Mouse (Mus musculus) lung, embryonic 15.5 days (tissue): Measurements from ENCODE around the gene Evc2. TPM values are rescaled to one million over a fixed set of nuclear protein-coding genes. Genes with fewer than 3 reads are reported as not detected.

Experiments
- ATAC-seq: fragments of 200-750 bp; cut with Nextera tagmentation; 2 replicates; pipeline ENCODE4 v1.8.0; 2017; ENCODE audit warnings: moderate number of reproducible peaks, borderline replicate concordance; ENCODE audit not compliant: low FRiP score, low TSS enrichment; ENCODE audit errors: extremely low read depth
- H3K27ac ChIP-seq: fragments of 300-500 bp; sonication (generic); 2 replicates; pipeline ENCODE4 v1.5.1; 2015; ENCODE audit warnings: moderate library complexity, mild to moderate bottlenecking, inconsistent platforms
- H3K27me3 ChIP-seq: fragments of 300-500 bp; sonication (generic); 2 replicates; pipeline ENCODE4 v1.6.1; 2015; ENCODE audit warnings: inconsistent platforms
- H3K36me3 ChIP-seq: fragments of 300-500 bp; sonication (generic); 2 replicates; pipeline ENCODE4 v1.6.1; 2015; ENCODE audit warnings: inconsistent platforms
- H3K4me1 ChIP-seq: fragments of 300-500 bp; sonication (generic); 2 replicates; pipeline ENCODE4 v1.6.1; 2015; ENCODE audit warnings: inconsistent platforms
- H3K4me2 ChIP-seq: fragments of 300-500 bp; sonication (generic); 2 replicates; pipeline ENCODE4 v1.6.1; 2015; ENCODE audit warnings: inconsistent platforms, mild to moderate bottlenecking, moderate library complexity
- H3K4me3 ChIP-seq: fragments of 300-500 bp; sonication (generic); 2 replicates; pipeline ENCODE4 v1.5.1; 2015; ENCODE audit warnings: mild to moderate bottlenecking, inconsistent platforms
- H3K9ac ChIP-seq: fragments of 300-500 bp; sonication (generic); 2 replicates; pipeline ENCODE4 v1.6.1; 2015; ENCODE audit warnings: inconsistent platforms
- H3K9me3 ChIP-seq: fragments of 300-500 bp; sonication (generic); 2 replicates; pipeline ENCODE4 v1.6.1; 2016; ENCODE audit warnings: inconsistent platforms
- WGBS: fragments of 180-500 bp; shearing (Covaris S2); methylation state at CpG from one replicate; pipeline ENCODE4 v1.1.7; 2015; 5-methylcytosine and 5-hydroxymethylcytosine counted together
- polyA plus RNA-seq: library from polyadenylated mRNA; unstranded; fragments of >200 nt; fragmentation: Nextera tagmentation; extraction: Ambion mirVana; gene quantifications from 2 replicates; pipeline ENCODE4 v1.2.1, GENCODE M21; 2015

Evc2 gene
- polyA plus RNA-seq, 1 experiment from 2014 or later, result 17.2 TPM

GRCm38 (mm10) chr5:37447546-37447945 lies 109.2 kb downstream of the Evc2 start:
- WGBS, result 72% methylated on average over 3 of the region's 3 CpGs

GRCm38 (mm10) chr5:37456590-37456989 lies 118.3 kb downstream of the Evc2 start:
- Histone ChIP-seq H3K27ac (no peak overlapping the region), H3K4me2 (no peak overlapping the region), H3K36me3 (no peaks in the 10 kb centered on the region), H3K9ac (no peak overlapping the region), H3K27me3 (no peaks in the 10 kb centered on the region), H3K4me3 (no peak overlapping the region), H3K4me1 (no peaks in the 10 kb centered on the region), H3K9me3 (no peaks in the 10 kb centered on the region)
- WGBS, result 74% methylated on average over 2 of the region's 2 CpGs
- no peak for ATAC-seq

More at GRCm38 (mm10) chr5:37447546-37447945, 109.2 kb downstream of the Evc2 start:
- ATAC-seq, result no peak
- H3K36me3 ChIP-seq, result no peaks in the 10 kb centered on the region
- H3K4me3 ChIP-seq, result no peak overlapping the region
- H3K9ac ChIP-seq, result no peak overlapping the region
- H3K27me3 ChIP-seq, result no peaks in the 10 kb centered on the region
- H3K4me2 ChIP-seq, result no peak overlapping the region
- H3K9me3 ChIP-seq, result no peaks in the 10 kb centered on the region
- no peaks in the 10 kb centered on the region for H3K4me1 ChIP-seq
- no peak overlapping the region for H3K27ac ChIP-seq

DNA sequence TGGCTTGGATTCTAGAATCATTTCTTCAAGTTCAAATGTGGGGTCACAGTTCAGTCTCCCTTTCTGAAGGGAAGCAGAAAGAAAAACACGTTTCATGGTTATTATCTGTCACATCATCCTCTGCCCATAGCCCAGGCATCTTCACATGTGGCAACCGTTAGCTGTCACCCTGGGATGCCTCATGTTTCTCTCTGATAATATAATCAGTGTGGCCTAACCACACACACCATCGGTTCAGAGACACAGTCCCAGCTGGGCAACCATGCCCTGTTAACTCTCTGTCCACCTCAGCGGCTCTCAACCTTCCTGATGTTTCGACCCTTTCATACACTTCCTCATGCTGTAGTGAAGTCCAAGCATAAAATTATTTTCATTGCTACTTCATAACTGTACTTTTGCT lies 118.9 kb downstream of the Evc2 start:
- Histone ChIP-seq H3K9ac (no peak overlapping the region), H3K4me1 (no peaks in the 10 kb centered on the region), H3K4me2 (no peak overlapping the region), H3K9me3 (no peaks in the 10 kb centered on the region), H3K27ac (no peak overlapping the region), H3K36me3 (no peaks in the 10 kb centered on the region), H3K4me3 (no peak overlapping the region), H3K27me3 (no peaks in the 10 kb centered on the region)
- 67% methylated on average over 5 of the region's 5 CpGs for WGBS
- no peak for ATAC-seq

DNA sequence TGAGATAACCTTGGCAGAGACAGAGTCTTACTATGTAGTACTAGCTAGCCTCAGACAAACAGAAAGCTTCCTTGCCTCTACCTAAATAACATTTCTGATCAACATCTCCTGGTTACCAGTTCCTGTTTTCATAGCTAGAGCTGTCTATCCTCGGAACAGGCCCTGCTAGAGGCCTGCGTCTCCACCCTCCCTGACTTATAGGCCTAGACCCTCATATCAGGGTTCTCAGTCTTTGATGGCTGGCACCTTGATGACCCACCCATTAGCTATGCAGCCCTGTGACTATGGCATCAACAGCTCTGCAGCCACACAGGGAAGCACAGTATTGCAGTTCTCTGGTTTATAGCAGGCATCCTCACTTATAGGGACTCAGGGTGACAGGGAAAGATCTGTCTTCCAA lies 119.5 kb downstream of the Evc2 start:
- no peak overlapping the region for H3K4me3 ChIP-seq
- no peaks in the 10 kb centered on the region for H3K9me3 ChIP-seq
- no peak overlapping the region for H3K27ac ChIP-seq
- H3K27me3 ChIP-seq, result no peaks in the 10 kb centered on the region
- H3K4me1 ChIP-seq, result no peaks in the 10 kb centered on the region
- ATAC-seq, result no peak
- 75% methylated on average over 2 of the region's 2 CpGs for WGBS
- H3K9ac ChIP-seq, result no peak overlapping the region
- no peaks in the 10 kb centered on the region for H3K36me3 ChIP-seq
- no peak overlapping the region for H3K4me2 ChIP-seq

DNA sequence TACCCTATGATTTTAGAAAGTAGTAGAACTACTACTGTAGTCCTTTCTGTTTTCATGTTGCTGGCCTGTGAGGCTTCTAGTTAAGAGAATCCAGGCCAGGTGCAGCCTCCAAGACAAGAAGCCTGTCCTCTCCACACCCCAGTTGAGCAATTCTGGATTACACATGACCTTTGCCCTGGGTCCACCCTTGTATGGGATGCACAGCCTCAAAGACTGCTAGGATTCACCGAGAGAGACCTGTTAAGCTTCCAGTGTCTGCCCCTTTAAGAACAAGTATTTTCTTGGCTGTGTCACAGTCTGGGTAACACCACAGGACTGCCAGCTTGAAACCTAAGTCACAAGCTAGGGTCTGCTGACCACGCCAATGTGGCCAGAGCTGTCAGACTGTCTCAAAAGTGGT lies 119.9 kb downstream of the Evc2 start:
- Histone ChIP-seq H3K9me3 (no peaks in the 10 kb centered on the region), H3K36me3 (no peaks in the 10 kb centered on the region), H3K4me1 (no peaks in the 10 kb centered on the region), H3K27ac (no peak overlapping the region), H3K9ac (no peak overlapping the region), H3K4me2 (no peak overlapping the region), H3K27me3 (no peaks in the 10 kb centered on the region), H3K4me3 (no peak overlapping the region)
- WGBS, result 59% methylated on average over 2 of the region's 2 CpGs
- no peak for ATAC-seq

- Histone ChIP-seq H3K4me2 (no peak overlapping the region), H3K9ac (no peak overlapping the region), H3K27ac (no peak overlapping the region), H3K4me3 (no peak overlapping the region), H3K36me3 (no peaks in the 10 kb centered on the region), H3K4me1 (no peaks in the 10 kb centered on the region), H3K9me3 (no peaks in the 10 kb centered on the region), H3K27me3 (no peaks in the 10 kb centered on the region)
- 87% methylated on average over 10 of the region's 10 CpGs for WGBS
- no peak for ATAC-seq
These were observed 127.2 kb downstream of the Evc2 start for GRCm38 (mm10) chr5:37465461-37465860.

DNA sequence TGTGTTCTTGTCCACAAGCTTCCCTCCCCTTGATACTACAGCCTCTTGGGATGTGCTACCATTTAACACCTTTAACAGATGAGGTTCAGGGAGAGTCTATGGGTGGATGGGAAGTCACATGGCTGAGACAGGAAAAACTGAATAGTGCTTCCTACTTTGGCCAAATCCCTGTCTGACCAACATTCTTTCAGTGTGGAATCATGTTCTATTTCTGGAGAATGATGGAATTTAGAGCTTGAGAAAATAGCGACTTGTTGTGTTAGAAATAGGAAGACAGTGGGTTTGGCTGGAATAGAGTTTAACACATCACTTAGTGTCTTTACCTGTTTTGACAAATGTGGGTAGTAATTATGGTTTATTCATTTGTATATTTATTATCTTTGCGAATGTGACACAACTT lies 129.3 kb downstream of the Evc2 start:
- Histone ChIP-seq H3K4me2 (no peak overlapping the region), H3K9me3 (no peaks in the 10 kb centered on the region), H3K9ac (no peak overlapping the region), H3K27ac (no peak overlapping the region), H3K36me3 (no peaks in the 10 kb centered on the region), H3K4me1 (no peaks in the 10 kb centered on the region), H3K27me3 (no peaks in the 10 kb centered on the region), H3K4me3 (no peak overlapping the region)
- 73% methylated on average over 2 of the region's 2 CpGs for WGBS
- no peak for ATAC-seq

DNA sequence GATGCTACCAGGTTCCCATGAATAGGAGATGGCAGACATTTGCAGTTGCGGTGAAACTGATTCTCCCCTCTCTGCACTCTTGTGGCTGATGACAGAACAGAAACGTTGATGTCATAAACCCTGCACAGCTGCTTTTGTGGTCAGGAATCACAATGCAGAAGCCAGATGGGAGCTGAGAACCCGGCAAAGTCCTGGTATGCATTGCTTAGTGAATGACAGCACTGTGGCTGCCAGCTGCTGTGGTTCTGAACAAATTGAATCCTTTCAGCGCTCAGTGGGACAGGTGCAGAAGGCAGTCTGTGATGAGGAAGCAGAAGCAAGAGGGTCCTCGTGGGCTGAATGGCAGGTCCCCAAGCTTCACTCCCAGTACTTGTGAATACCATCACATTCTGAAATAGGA lies 130.7 kb downstream of the Evc2 start:
- Histone ChIP-seq H3K27ac (no peak overlapping the region), H3K27me3 (no peaks in the 10 kb centered on the region), H3K9me3 (no peaks in the 10 kb centered on the region), H3K4me2 (no peak overlapping the region), H3K4me3 (no peak overlapping the region), H3K4me1 (no peaks in the 10 kb centered on the region), H3K9ac (no peak overlapping the region), H3K36me3 (no peaks in the 10 kb centered on the region)
- no peak for ATAC-seq
- WGBS, result 68% methylated on average over 5 of the region's 5 CpGs

DNA sequence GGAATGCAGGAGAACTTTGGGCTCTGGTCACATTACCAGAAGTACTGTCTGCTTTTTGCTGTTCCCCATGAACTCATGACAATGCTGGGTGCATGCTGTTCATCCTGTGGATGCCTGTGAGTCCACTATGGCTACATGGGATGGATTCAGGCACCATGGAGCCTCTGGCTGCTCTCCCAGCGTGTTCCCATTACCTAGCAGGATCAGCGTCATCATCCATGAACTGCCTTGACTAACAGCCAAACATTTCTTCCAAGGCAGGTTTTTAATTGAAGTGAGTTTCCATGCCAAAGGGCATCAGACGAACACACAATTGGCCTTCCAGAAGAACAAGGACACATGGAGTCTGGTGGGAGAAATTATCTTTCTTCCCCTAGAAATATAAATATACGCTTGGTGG lies 133.3 kb downstream of the Evc2 start:
- ATAC-seq, result no peak
- Histone ChIP-seq H3K4me2 (no peak overlapping the region), H3K36me3 (no peaks in the 10 kb centered on the region), H3K9ac (no peak overlapping the region), H3K27ac (no peak overlapping the region), H3K4me1 (no peaks in the 10 kb centered on the region), H3K9me3 (no peaks in the 10 kb centered on the region), H3K27me3 (no peaks in the 10 kb centered on the region), H3K4me3 (no peak overlapping the region)
- 74% methylated on average over 4 of the region's 4 CpGs for WGBS

- no peak for ATAC-seq
- no peak overlapping the region for H3K27ac ChIP-seq
- no peaks in the 10 kb centered on the region for H3K27me3 ChIP-seq
- no peaks in the 10 kb centered on the region for H3K36me3 ChIP-seq
- H3K9ac ChIP-seq, result no peak overlapping the region
- H3K4me2 ChIP-seq, result no peak overlapping the region
- no peaks in the 10 kb centered on the region for H3K4me1 ChIP-seq
- no peaks in the 10 kb centered on the region for H3K9me3 ChIP-seq
- WGBS, result 66% methylated on average over 3 of the region's 3 CpGs
- no peak overlapping the region for H3K4me3 ChIP-seq
These were observed 133.8 kb downstream of the Evc2 start for GRCm38 (mm10) chr5:37472025-37472608.

Other genes with a start within 250 kb of the Evc2 start
- gene Crmp1, start 96.6 kb upstream of the Evc2 start, polyA plus RNA-seq, result 10.6 and 12.5 TPM in 2 replicates
- gene Evc, start 1.6 kb upstream of the Evc2 start, polyA plus RNA-seq, result 17.7 and 19.8 TPM in 2 replicates